Mouse (Mus musculus): ENCODE measurements around the gene Specc1. TPM values are rescaled to one million over a fixed set of nuclear protein-coding genes. Genes with fewer than 3 reads are reported as not detected.

Specc1 gene
- total RNA-seq, 2 experiments from 2014 or later, result 91.4 to 93.9 TPM

GRCm38 (mm10) chr11:62080476-62080875 lies 123.9 kb downstream of the Specc1 start:
- no peak for DNase-seq (ENCODE audit: low spot score in 2 of 2)

- no peak for DNase-seq (ENCODE audit: low spot score in 2 of 2)
Measured at GRCm38 (mm10) chr11:62086648-62087047, 130.1 kb downstream of the Specc1 start.

- DNase-seq (ENCODE audit: low spot score in 2 of 2), result no peak
Measured at GRCm38 (mm10) chr11:62087051-62087450, 130.5 kb downstream of the Specc1 start.

GRCm38 (mm10) chr11:62088651-62089050 lies 132.1 kb downstream of the Specc1 start:
- DNase-seq (ENCODE audit: low spot score in 2 of 2), result no peak

GRCm38 (mm10) chr11:62090321-62090720 lies 133.8 kb downstream of the Specc1 start:
- no peak for DNase-seq (ENCODE audit: low spot score in 2 of 2)

- DNase-seq (ENCODE audit: low spot score in 2 of 2), result no peak
Measured at GRCm38 (mm10) chr11:62103380-62103911, 146.9 kb downstream of the Specc1 start.

- DNase-seq (ENCODE audit: low spot score in 2 of 2), result peak; percentile 5 to 63
Measured at GRCm38 (mm10) chr11:62106401-62106871, 149.9 kb downstream of the Specc1 start.

- DNase-seq (ENCODE audit: low spot score in 2 of 2), result no peak
Measured at GRCm38 (mm10) chr11:62107272-62107836, 150.8 kb downstream of the Specc1 start.

GRCm38 (mm10) chr11:62118561-62118960 lies 162.0 kb downstream of the Specc1 start:
- DNase-seq (ENCODE audit: low spot score in 2 of 2), result no peak

GRCm38 (mm10) chr11:62119871-62120270 lies 163.3 kb downstream of the Specc1 start:
- peak in 1 of 2 experiments; percentile 41 for DNase-seq (ENCODE audit: low spot score in 2 of 2)

- no peak for DNase-seq (ENCODE audit: low spot score in 2 of 2)
Measured at GRCm38 (mm10) chr11:62121365-62121764, 164.8 kb downstream of the Specc1 start.

GRCm38 (mm10) chr11:62127692-62128091 lies 171.1 kb downstream of the Specc1 start:
- peak; percentile 60 to 91 for DNase-seq (ENCODE audit: low spot score in 2 of 2)

- no peak for DNase-seq (ENCODE audit: low spot score in 2 of 2)
Measured at GRCm38 (mm10) chr11:62128197-62128596, 171.6 kb downstream of the Specc1 start.

- DNase-seq (ENCODE audit: low spot score in 2 of 2), result no peak
Measured at GRCm38 (mm10) chr11:62130191-62130590, 173.6 kb downstream of the Specc1 start.

GRCm38 (mm10) chr11:62130685-62131295 lies 174.2 kb downstream of the Specc1 start:
- DNase-seq (ENCODE audit: low spot score in 2 of 2), result no peak

GRCm38 (mm10) chr11:62131601-62132000 lies 175.0 kb downstream of the Specc1 start:
- no peak for DNase-seq (ENCODE audit: low spot score in 2 of 2)

- DNase-seq (ENCODE audit: low spot score in 2 of 2), result no peak
Measured at GRCm38 (mm10) chr11:62134191-62134590, 177.6 kb downstream of the Specc1 start.

GRCm38 (mm10) chr11:62145216-62146110 lies 188.9 kb downstream of the Specc1 start:
- no peak for DNase-seq (ENCODE audit: low spot score in 2 of 2)

GRCm38 (mm10) chr11:62146661-62147060 lies 190.1 kb downstream of the Specc1 start:
- no peak for DNase-seq (ENCODE audit: low spot score in 2 of 2)

- no peak for DNase-seq (ENCODE audit: low spot score in 2 of 2)
Measured at GRCm38 (mm10) chr11:62148026-62148425, 191.5 kb downstream of the Specc1 start.

- DNase-seq (ENCODE audit: low spot score in 2 of 2), result no peak
Measured at GRCm38 (mm10) chr11:62148449-62148848, 191.9 kb downstream of the Specc1 start.

- DNase-seq (ENCODE audit: low spot score in 2 of 2), result no peak
Measured at GRCm38 (mm10) chr11:62153057-62153456, 196.5 kb downstream of the Specc1 start.
